Mouse (Mus musculus) liver, embryonic 12.5 days (tissue): ENCODE data around the gene Ttll8. TPM values are rescaled to one million over a fixed set of nuclear protein-coding genes. Genes with fewer than 3 reads are reported as not detected.

ENCODE experiments used
- ATAC-seq: fragments of 200-750 bp; cut with Nextera tagmentation; 2 replicates; pipeline ENCODE4 v1.8.0; 2017; ENCODE audit warnings: moderate number of reproducible peaks, mild to moderate bottlenecking, moderate library complexity
- H3K27ac ChIP-seq: fragments of 300-500 bp; sonication (generic); 2 replicates; pipeline ENCODE4 v1.5.1; 2016; ENCODE audit warnings: mild to moderate bottlenecking
- H3K27me3 ChIP-seq: fragments of 300-500 bp; sonication (generic); replicated peaks from 2 replicates; pipeline ENCODE4 v1.6.1; 2016; ENCODE audit warnings: mild to moderate bottlenecking, moderate library complexity
- H3K36me3 ChIP-seq: fragments of 300-500 bp; sonication (generic); 2 replicates; pipeline ENCODE4 v1.6.1; 2016; ENCODE audit warnings: mild to moderate bottlenecking, moderate library complexity
- H3K4me1 ChIP-seq: fragments of 300-500 bp; sonication (generic); 2 replicates; pipeline ENCODE4 v1.6.1; 2016
- H3K4me2 ChIP-seq: fragments of 300-500 bp; sonication (generic); 2 replicates; pipeline ENCODE4 v1.6.1; 2016; ENCODE audit warnings: mild to moderate bottlenecking, moderate library complexity
- H3K4me3 ChIP-seq: fragments of 300-500 bp; sonication (generic); 2 replicates; pipeline ENCODE4 v1.5.1; 2016; ENCODE audit warnings: mild to moderate bottlenecking, moderate library complexity
- H3K9ac ChIP-seq: fragments of 300-500 bp; sonication (generic); 2 replicates; pipeline ENCODE4 v1.6.1; 2016; ENCODE audit warnings: mild to moderate bottlenecking, moderate library complexity
- H3K9me3 ChIP-seq: fragments of 300-500 bp; sonication (generic); replicated peaks from 2 replicates; pipeline ENCODE4 v1.6.1; 2016; ENCODE audit warnings: mild to moderate bottlenecking, moderate library complexity
- WGBS: fragments of 180-500 bp; shearing (Covaris S2); methylation state at CpG from one replicate; pipeline ENCODE4 v1.1.7; 2016; ENCODE audit not compliant: insufficient replicate concordance; 5-methylcytosine and 5-hydroxymethylcytosine counted together
- polyA plus RNA-seq: library from polyadenylated mRNA; unstranded; fragments of >200 nt; fragmentation: Nextera tagmentation; extraction: Ambion mirVana; gene quantifications from 2 replicates; pipeline ENCODE4 v1.2.1, GENCODE M21; 2016

The Ttll8 gene
- polyA plus RNA-seq, result not detected in 2 replicates

DNA sequence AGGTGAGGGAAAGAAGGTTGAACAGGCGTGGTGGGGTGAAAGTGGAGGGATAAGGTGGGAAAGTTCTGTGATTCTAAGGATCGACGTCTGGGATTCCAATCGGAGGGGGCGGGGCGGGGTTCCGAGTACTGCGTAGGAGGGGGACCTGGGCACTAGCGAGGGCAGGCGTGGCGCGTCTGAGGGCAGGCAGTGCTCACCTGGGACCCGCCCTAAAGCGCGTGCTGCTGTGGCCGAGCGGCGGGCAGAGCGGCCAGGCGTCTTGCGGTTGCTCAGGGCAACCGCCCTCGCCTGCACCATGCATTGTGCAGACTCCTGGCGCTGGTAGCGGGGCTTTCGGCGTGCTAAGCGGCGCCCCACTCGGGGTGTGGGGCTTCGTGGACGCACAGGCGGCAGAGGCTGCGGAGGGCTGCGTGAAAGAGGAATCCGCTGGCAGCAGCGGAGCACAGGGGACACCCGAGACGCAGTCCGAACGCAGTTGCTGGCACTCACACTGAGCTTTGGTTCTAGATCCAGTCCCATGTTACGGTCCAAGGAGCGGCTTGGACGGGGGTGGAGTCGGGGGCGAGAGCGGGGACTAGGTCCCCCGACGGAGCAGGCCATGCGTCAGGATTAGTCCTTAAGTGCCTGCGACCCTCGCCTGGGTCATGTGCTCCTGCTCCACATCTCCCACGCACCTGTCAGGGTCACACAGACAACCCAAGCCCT is at the start of gene Ttll8:
Ttll8 (minus strand) TSS at position 51 of the 705 bp plus-strand sequence.
- WGBS, result 7% methylated on average over 53 of the region's 53 CpGs
- Histone ChIP-seq H3K4me1 (no peaks in the 10 kb centered on the region), H3K27me3 (peaks cover 48% of the 10 kb centered on the region), H3K9me3 (no peaks in the 10 kb centered on the region), H3K27ac (no peak within 1 kb of the TSS), H3K4me2 (peak within 1 kb of the TSS; percentile 53), H3K4me3 (peak within 1 kb of the TSS; percentile 9), H3K36me3 (no peaks in the 10 kb centered on the region), H3K9ac (no peak within 1 kb of the TSS)
- ATAC-seq, result no peak; the same call in 1 of the 2 replicates

GRCm38 (mm10) chr15:89001245-89001644 is 47.0 kb upstream of the Ttll8 start:
- no peak for ATAC-seq
- Histone ChIP-seq H3K4me2 (no peak overlapping the region), H3K9me3 (no peaks in the 10 kb centered on the region), H3K4me1 (no peaks in the 10 kb centered on the region), H3K36me3 (no peaks in the 10 kb centered on the region), H3K9ac (no peak overlapping the region), H3K27ac (no peak overlapping the region), H3K4me3 (no peak overlapping the region), H3K27me3 (peaks cover 8% of the 10 kb centered on the region; the same call in 1 of the 2 replicates)
- 64% methylated on average over 3 of the region's 3 CpGs for WGBS

GRCm38 (mm10) chr15:89000367-89000766 is 46.1 kb upstream of the Ttll8 start:
- Histone ChIP-seq H3K4me1 (no peaks in the 10 kb centered on the region), H3K9ac (no peak overlapping the region), H3K27ac (no peak overlapping the region), H3K36me3 (no peaks in the 10 kb centered on the region), H3K9me3 (no peaks in the 10 kb centered on the region), H3K4me2 (no peak overlapping the region), H3K4me3 (no peak overlapping the region), H3K27me3 (peaks cover 8% of the 10 kb centered on the region; the same call in 1 of the 2 replicates)
- 51% methylated on average over 2 of the region's 2 CpGs for WGBS
- ATAC-seq, result no peak

- 50% methylated on average over 2 of the region's 2 CpGs for WGBS
- Histone ChIP-seq H3K4me3 (no peak overlapping the region), H3K27ac (no peak overlapping the region), H3K9ac (no peak overlapping the region), H3K27me3 (0 out of 2 replicates have a peak, but pooled peaks cover 4% of the 10 kb centered on the region), H3K4me2 (no peak overlapping the region), H3K9me3 (no peaks in the 10 kb centered on the region), H3K4me1 (no peaks in the 10 kb centered on the region), H3K36me3 (no peaks in the 10 kb centered on the region)
- no peak for ATAC-seq
Measured at GRCm38 (mm10) chr15:88999124-88999523, 44.9 kb upstream of the Ttll8 start.

DNA sequence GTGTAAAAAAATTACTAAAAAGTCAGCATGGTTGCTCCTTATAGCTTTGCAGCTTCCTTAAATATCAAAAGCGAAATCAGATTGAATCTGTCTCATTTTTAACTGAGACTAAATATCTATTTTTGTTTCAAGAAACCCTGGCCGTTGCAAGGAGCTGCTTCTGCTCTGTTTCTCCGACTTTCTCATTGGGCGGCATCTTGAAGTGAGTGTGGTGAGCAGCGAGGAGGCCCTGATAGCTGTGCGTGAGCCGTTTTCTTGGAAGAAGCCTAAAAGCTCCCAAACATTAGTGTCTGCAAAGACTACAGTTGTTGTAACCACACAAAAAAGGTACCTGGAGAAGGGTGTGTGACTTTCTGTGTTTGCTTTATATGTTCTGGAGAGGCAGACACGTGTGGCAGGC is 44.4 kb upstream of the Ttll8 start:
- Histone ChIP-seq H3K27ac (no peak overlapping the region), H3K4me1 (no peaks in the 10 kb centered on the region), H3K4me2 (no peak overlapping the region), H3K27me3 (0 out of 2 replicates have a peak, but pooled peaks cover 4% of the 10 kb centered on the region), H3K9me3 (no peaks in the 10 kb centered on the region), H3K4me3 (no peak overlapping the region), H3K9ac (no peak overlapping the region), H3K36me3 (no peaks in the 10 kb centered on the region)
- 62% methylated on average over 8 of the region's 8 CpGs for WGBS
- ATAC-seq, result no peak

- no peak for ATAC-seq
- 28% methylated on average over 2 of the region's 2 CpGs for WGBS
Measured at GRCm38 (mm10) chr15:88989236-88989635, 35.0 kb upstream of the Ttll8 start.

GRCm38 (mm10) chr15:88982534-88983079 is 28.4 kb upstream of the Ttll8 start, which contains the start of gene Mov10l1:
Mov10l1 (plus strand) TSS chr15:88982909.
- Histone ChIP-seq H3K4me1 (no peaks in the 10 kb centered on the region), H3K27me3 (no peaks in the 10 kb centered on the region), H3K27ac (no peak within 1 kb of the TSS), H3K4me2 (no peak within 1 kb of the TSS), H3K9me3 (no peaks in the 10 kb centered on the region), H3K4me3 (no peak within 1 kb of the TSS), H3K36me3 (no peaks in the 10 kb centered on the region), H3K9ac (no peak within 1 kb of the TSS)
- ATAC-seq, result no peak
- 81% methylated on average over 31 of the region's 31 CpGs for WGBS

More at GRCm38 (mm10) chr15:88989236-88989635, 35.0 kb upstream of the Ttll8 start:
- Histone ChIP-seq H3K4me2 (no peak overlapping the region), H3K4me1 (no peaks in the 10 kb centered on the region), H3K9ac (no peak overlapping the region), H3K27me3 (no peaks in the 10 kb centered on the region), H3K27ac (no peak overlapping the region), H3K36me3 (no peaks in the 10 kb centered on the region), H3K9me3 (no peaks in the 10 kb centered on the region), H3K4me3 (no peak overlapping the region)

GRCm38 (mm10) chr15:88979138-88979446 is 24.9 kb upstream of the Ttll8 start:
- WGBS, result 27% methylated on average over 3 of the region's 3 CpGs

DNA sequence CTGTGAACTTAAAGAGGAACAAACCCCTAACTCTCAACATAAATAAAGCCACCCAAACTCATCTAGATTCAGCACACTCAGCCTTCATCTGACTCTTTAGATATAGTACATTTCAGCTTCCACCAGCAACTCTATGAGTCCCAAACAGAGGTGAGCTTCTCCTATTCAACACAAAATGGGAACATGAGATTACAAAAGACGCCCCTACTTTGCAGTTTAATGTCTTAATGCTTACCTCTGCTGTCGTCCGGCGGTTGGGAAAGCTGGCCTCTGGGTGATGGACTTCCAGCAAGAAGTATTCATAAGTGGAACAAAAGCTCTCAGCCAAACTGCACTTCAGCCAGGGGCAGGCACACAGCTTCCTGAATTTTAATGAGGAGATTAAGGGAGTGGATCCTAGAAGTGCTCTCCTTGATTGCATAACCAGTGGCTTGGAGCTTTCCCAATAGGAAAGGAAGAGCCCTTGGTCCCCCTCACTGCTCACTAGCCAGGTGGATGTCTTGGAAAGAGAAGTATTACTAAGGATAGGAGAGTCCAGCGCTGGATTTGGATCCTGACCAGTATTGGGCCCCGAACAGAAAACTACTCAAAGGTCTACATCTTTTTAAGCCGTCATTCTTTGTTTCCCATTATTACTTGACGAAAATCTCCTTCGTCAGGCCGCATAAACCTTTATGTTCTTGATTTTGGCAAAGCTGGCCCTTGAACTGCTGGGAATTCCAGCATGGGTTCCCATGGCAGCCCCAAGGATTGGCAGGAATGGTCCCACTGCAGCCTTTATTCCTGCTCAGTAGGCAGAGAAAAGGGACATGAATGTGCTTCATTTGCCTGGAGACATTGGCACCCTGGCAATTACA is 24.3 kb upstream of the Ttll8 start, which contains the start of gene Mlc1:
Mlc1 (minus strand) TSS at position 727 of the 857 bp plus-strand sequence.
- no peak for ATAC-seq
- Histone ChIP-seq H3K9ac (no peak within 1 kb of the TSS), H3K4me2 (no peak within 1 kb of the TSS), H3K4me1 (no peaks in the 10 kb centered on the region), H3K4me3 (no peak within 1 kb of the TSS), H3K36me3 (no peaks in the 10 kb centered on the region), H3K27ac (no peak within 1 kb of the TSS), H3K27me3 (no peaks in the 10 kb centered on the region), H3K9me3 (no peaks in the 10 kb centered on the region)
- 64% methylated on average over 10 of the region's 10 CpGs for WGBS

More at GRCm38 (mm10) chr15:88979138-88979446, 24.9 kb upstream of the Ttll8 start:
- Histone ChIP-seq H3K4me2 (no peak overlapping the region), H3K4me1 (no peaks in the 10 kb centered on the region), H3K9ac (no peak overlapping the region), H3K27me3 (no peaks in the 10 kb centered on the region), H3K36me3 (no peaks in the 10 kb centered on the region), H3K9me3 (no peaks in the 10 kb centered on the region), H3K4me3 (no peak overlapping the region), H3K27ac (no peak overlapping the region)
- ATAC-seq, result no peak

DNA sequence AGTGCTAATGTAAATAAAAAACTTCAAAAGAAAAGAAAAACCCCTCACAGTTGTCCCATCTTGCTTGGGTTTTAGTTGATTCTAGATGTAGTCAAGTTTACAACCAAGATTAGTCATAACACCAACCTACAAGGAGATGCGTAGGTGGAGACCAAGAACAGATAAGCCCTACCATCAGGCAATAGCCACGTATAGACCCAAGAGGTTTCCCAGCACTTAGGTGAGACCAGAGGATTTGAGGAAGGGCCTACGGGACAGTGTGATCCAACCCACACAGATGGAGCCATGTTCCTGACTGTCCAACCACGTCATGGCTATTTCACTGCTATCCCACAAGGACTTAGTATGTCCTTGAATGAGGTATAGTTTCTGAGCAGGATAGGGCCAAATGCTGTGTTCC is 18.1 kb upstream of the Ttll8 start:
- no peaks in the 10 kb centered on the region for H3K27me3 ChIP-seq
- no peak overlapping the region for H3K4me2 ChIP-seq
- no peaks in the 10 kb centered on the region for H3K36me3 ChIP-seq
- WGBS, result 67% methylated on average over 4 of the region's 4 CpGs
- ATAC-seq, result no peak
- no peak overlapping the region for H3K4me3 ChIP-seq
- no peak overlapping the region for H3K27ac ChIP-seq
- no peak overlapping the region for H3K9ac ChIP-seq
- no peaks in the 10 kb centered on the region for H3K9me3 ChIP-seq
- H3K4me1 ChIP-seq, result no peaks in the 10 kb centered on the region

GRCm38 (mm10) chr15:88964070-88964578 is 9.9 kb upstream of the Ttll8 start:
- H3K9me3 ChIP-seq, result no peaks in the 10 kb centered on the region
- H3K4me2 ChIP-seq, result no peak overlapping the region
- H3K4me1 ChIP-seq, result no peaks in the 10 kb centered on the region
- peaks cover 9% of the 10 kb centered on the region; the same call in 1 of the 2 replicates for H3K27me3 ChIP-seq
- no peaks in the 10 kb centered on the region for H3K36me3 ChIP-seq
- no peak overlapping the region for H3K4me3 ChIP-seq
- 0 out of 2 replicates have a peak, but pooled peaks have one; percentile 42 for ATAC-seq
- no peak overlapping the region for H3K9ac ChIP-seq
- no peak overlapping the region for H3K27ac ChIP-seq
- 58% methylated on average over 2 of the region's 2 CpGs for WGBS
